Mouse (Mus musculus): ENCODE data around the gene Grm3. TPM values are rescaled to one million over a fixed set of nuclear protein-coding genes. Genes with fewer than 3 reads are reported as not detected.

Grm3 gene
- total RNA-seq (2017): not detected in 2 replicates

DNA sequence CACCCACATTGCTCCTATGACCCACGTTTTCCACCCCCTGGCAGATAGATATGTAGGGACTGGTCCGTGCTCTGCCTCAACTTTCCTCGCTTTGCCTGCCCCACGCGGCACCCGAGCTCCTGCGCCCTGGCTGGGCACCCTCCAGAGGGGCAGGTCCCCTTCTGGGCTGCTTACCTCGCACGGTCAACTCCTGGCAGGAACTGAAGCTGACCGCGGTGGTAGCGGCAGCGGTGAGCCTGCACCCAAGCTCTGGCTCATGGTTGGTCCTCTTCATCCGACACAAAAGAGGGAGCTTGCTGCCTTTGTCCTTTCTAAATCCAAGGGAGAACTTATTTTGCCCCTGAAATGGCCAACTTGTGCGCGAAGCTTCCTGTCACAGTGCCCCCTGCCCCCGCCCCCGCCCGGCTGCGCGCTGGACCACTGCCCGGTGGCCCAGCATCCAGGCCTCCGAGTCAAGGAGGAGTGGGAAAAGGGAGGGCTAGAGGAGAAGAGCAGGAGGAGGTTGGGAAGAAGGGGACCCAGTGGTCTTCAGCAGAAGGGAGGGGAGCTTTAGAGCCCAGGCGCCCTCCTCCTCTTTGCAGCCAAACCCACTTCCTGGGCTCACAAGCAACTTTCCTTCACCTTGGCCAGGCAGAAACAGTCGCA is at the start of gene Grm3:
Grm3 (minus strand) TSS at position 215 of the 645 bp plus-strand sequence.
- peak in 1 of 2 experiments; percentile 7; a peak in 1 of 4 replicates for ATAC-seq (replicated peaks in 1 of 2; ENCODE audit: insufficient read depth in 1 of 2, low FRiP score in 2 of 2, low TSS enrichment in 1 of 2, low read depth in 1 of 2, poor library complexity in 2 of 2, severe bottlenecking in 2 of 2)

GRCm38 (mm10) chr5:9755751-9756150 is 30.8 kb upstream of the Grm3 start:
- ATAC-seq (replicated peaks in 1 of 2; ENCODE audit: insufficient read depth in 1 of 2, low FRiP score in 2 of 2, low TSS enrichment in 1 of 2, low read depth in 1 of 2, poor library complexity in 2 of 2, severe bottlenecking in 2 of 2): no peak

GRCm38 (mm10) chr5:9748184-9748583 is 23.2 kb upstream of the Grm3 start:
- no peak for ATAC-seq (replicated peaks in 1 of 2; ENCODE audit: insufficient read depth in 1 of 2, low FRiP score in 2 of 2, low TSS enrichment in 1 of 2, low read depth in 1 of 2, poor library complexity in 2 of 2, severe bottlenecking in 2 of 2)

DNA sequence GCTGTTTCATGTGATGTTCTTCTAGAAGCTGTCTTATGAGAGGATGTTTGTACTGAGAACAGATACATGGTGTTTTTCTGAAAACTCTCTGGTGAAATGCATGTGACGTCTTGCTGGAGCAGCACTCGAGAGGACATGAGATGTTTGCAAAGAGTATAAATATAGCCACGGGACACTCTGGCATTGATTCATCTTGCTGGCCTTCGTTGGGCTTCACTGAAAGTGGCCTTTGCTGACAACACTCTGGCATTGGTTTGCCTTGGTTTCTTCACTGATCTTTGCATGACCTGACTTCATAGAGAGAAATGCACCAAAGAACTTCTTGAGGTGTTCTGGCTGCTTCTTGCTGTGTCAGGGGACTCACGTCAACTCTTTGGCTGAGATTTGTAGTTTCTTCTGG is 19.1 kb upstream of the Grm3 start:
- ATAC-seq (replicated peaks in 1 of 2; ENCODE audit: insufficient read depth in 1 of 2, low FRiP score in 2 of 2, low TSS enrichment in 1 of 2, low read depth in 1 of 2, poor library complexity in 2 of 2, severe bottlenecking in 2 of 2): no peak

- ATAC-seq (replicated peaks in 1 of 2; ENCODE audit: insufficient read depth in 1 of 2, low FRiP score in 2 of 2, low TSS enrichment in 1 of 2, low read depth in 1 of 2, poor library complexity in 2 of 2, severe bottlenecking in 2 of 2): peak; percentile 29 to 59; a peak in 3 of 4 replicates
Observed at GRCm38 (mm10) chr5:9725601-9726268, 765 bp upstream of the Grm3 start.

- no peak for ATAC-seq (replicated peaks in 1 of 2; ENCODE audit: insufficient read depth in 1 of 2, low FRiP score in 2 of 2, low TSS enrichment in 1 of 2, low read depth in 1 of 2, poor library complexity in 2 of 2, severe bottlenecking in 2 of 2)
Observed at GRCm38 (mm10) chr5:9724287-9724955, 549 bp downstream of the Grm3 start.

DNA sequence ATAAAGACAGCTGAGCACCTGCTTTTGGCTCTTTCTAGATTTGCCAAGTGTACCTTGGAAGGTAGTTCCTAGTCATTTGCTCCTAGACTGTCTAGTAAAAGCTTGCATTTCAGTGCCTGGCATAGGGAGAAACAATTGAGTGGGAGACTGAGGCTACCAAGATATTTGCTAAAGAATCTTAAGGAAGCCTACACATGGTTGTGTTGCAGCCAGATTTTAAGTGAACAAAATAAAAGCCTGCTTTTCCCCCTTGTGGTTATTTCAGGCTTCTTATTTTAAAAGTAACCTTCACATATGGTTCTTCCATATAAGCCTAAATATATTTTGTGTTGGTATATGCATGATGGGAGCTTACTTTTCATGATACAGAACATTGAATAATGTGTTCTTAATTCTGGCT is 3.8 kb downstream of the Grm3 start:
- no peak for ATAC-seq (replicated peaks in 1 of 2; ENCODE audit: insufficient read depth in 1 of 2, low FRiP score in 2 of 2, low TSS enrichment in 1 of 2, low read depth in 1 of 2, poor library complexity in 2 of 2, severe bottlenecking in 2 of 2)

DNA sequence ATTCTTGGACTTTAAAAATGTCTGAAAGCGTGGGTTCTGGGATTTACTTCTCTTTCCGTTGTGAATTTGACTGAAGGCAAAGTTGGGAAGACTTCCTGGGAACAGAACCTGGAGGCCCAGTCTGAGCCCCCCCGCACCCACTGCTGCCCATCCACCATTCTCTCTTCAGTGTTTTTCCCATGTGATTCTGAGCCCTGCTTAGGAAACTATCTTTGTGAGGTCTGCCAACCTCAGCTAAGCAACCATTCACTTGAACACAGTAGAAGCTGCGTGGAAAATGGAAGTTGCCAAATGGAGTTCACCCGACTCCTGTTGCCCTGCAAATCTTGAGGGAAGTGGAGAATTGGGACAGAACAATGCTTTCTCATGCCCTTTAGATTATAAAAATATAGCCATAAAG is 8.7 kb downstream of the Grm3 start:
- no peak for ATAC-seq (replicated peaks in 1 of 2; ENCODE audit: insufficient read depth in 1 of 2, low FRiP score in 2 of 2, low TSS enrichment in 1 of 2, low read depth in 1 of 2, poor library complexity in 2 of 2, severe bottlenecking in 2 of 2)

DNA sequence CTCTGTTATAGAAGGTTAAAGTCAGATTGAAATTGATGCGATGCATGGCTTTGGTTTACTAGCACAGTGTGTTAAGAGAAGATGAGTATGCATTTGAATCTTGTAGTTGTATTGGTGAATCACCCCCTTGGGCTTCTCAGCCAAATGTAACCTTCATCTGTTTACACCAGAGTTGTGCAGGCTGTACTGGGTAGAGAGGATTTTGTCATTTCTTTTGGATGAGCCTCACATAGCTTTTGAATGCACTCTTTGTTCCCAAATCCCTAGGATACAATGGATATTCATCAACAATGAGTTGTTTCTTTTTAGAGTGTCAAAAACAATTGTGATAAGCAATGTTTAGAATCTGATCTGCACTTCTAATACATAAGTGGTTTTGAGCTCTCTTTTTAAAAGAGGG is 17.9 kb downstream of the Grm3 start:
- no peak for ATAC-seq (replicated peaks in 1 of 2; ENCODE audit: insufficient read depth in 1 of 2, low FRiP score in 2 of 2, low TSS enrichment in 1 of 2, low read depth in 1 of 2, poor library complexity in 2 of 2, severe bottlenecking in 2 of 2)

GRCm38 (mm10) chr5:9703385-9704009 is 21.5 kb downstream of the Grm3 start:
- ATAC-seq (replicated peaks in 1 of 2; ENCODE audit: insufficient read depth in 1 of 2, low FRiP score in 2 of 2, low TSS enrichment in 1 of 2, low read depth in 1 of 2, poor library complexity in 2 of 2, severe bottlenecking in 2 of 2): no peak

GRCm38 (mm10) chr5:9702656-9703384 is 22.1 kb downstream of the Grm3 start:
- ATAC-seq (replicated peaks in 1 of 2; ENCODE audit: insufficient read depth in 1 of 2, low FRiP score in 2 of 2, low TSS enrichment in 1 of 2, low read depth in 1 of 2, poor library complexity in 2 of 2, severe bottlenecking in 2 of 2): no peak

GRCm38 (mm10) chr5:9692333-9692732 is 32.6 kb downstream of the Grm3 start:
- no peak for ATAC-seq (replicated peaks in 1 of 2; ENCODE audit: insufficient read depth in 1 of 2, low FRiP score in 2 of 2, low TSS enrichment in 1 of 2, low read depth in 1 of 2, poor library complexity in 2 of 2, severe bottlenecking in 2 of 2)

- ATAC-seq (replicated peaks in 1 of 2; ENCODE audit: insufficient read depth in 1 of 2, low FRiP score in 2 of 2, low TSS enrichment in 1 of 2, low read depth in 1 of 2, poor library complexity in 2 of 2, severe bottlenecking in 2 of 2): no peak
Observed at GRCm38 (mm10) chr5:9690599-9691242, 34.2 kb downstream of the Grm3 start.

DNA sequence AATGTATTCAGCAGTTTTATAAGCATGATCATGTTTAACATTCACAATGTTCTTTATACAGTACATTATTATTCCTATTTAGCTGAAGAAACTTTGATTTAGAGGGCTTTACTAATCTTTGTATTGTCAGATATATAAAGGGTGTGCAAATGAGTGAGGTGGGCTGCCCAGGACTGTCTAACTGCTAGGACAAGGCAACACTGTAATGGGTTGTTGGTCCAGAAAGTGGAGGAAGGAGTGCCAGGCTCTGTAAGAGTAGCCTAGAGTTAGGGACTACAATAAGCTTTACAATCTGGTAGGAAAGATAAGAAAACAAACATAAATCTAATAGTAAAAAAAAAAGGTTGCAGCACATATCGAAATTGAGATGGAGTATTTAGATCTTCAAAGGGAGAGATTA is 34.8 kb downstream of the Grm3 start:
- no peak for ATAC-seq (replicated peaks in 1 of 2; ENCODE audit: insufficient read depth in 1 of 2, low FRiP score in 2 of 2, low TSS enrichment in 1 of 2, low read depth in 1 of 2, poor library complexity in 2 of 2, severe bottlenecking in 2 of 2)

- no peak for ATAC-seq (replicated peaks in 1 of 2; ENCODE audit: insufficient read depth in 1 of 2, low FRiP score in 2 of 2, low TSS enrichment in 1 of 2, low read depth in 1 of 2, poor library complexity in 2 of 2, severe bottlenecking in 2 of 2)
Observed at GRCm38 (mm10) chr5:9683204-9683603, 41.8 kb downstream of the Grm3 start.

DNA sequence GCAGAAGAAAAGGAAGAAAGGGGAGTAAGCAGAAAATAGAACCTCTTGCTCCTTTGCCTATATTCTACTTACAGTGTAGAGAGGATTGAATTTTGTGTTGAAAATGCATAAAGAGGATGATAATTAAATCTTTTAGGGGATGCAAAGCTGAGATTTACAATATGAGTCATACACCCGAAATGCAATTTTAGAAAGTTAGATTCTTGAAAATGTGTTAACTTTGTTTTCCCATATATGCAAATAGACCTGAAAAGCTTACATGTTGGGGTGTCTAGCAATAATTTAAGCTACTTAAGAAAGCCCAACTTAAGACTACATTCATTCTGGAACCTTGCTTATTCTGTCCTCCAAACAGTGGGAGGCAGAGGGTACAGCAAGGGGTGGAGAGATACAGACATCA is 56.0 kb downstream of the Grm3 start:
- no peak for ATAC-seq (replicated peaks in 1 of 2; ENCODE audit: insufficient read depth in 1 of 2, low FRiP score in 2 of 2, low TSS enrichment in 1 of 2, low read depth in 1 of 2, poor library complexity in 2 of 2, severe bottlenecking in 2 of 2)

DNA sequence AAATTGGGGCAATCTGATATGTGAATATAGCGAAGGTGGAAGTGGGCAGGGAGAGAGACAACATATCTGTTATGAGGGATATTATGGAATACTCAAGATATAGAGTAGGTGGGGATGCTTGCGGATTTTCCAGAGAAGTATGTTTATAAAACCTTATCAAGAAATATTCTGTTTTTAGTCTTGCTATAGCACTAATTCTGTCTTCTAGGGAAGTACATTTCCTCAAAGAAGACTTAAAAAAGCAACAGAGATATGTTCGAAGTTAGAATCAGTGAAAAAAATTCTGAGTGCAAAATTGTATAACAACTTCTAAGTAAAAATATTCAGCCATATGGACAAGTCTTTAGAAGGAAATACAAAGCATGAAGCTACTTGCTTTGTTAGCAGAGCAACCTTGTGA is 61.6 kb downstream of the Grm3 start:
- ATAC-seq (replicated peaks in 1 of 2; ENCODE audit: insufficient read depth in 1 of 2, low FRiP score in 2 of 2, low TSS enrichment in 1 of 2, low read depth in 1 of 2, poor library complexity in 2 of 2, severe bottlenecking in 2 of 2): no peak

Measured in hematopoietic stem cell, adult 5-6 weeks (primary cell).